Comparison of ENCODE assay signal across 8 mouse cellular contexts in genomic region chr13:49682233-49682846, GRCm38 (mm10). TPM values are rescaled to one million over a fixed set of nuclear protein-coding genes. Genes with fewer than 3 reads are reported as not detected.
A peak's percentile ranks its signal among the peaks of the same experiment; 100 is the strongest.
DNase-seq lines count a peak whose midpoint lies in the region; ATAC-seq and TF ChIP-seq lines count a peak whose summit lies in the region.

No protein-coding gene starts in this region.

- peak overlapping the region; percentile 86 for H3K9ac ChIP-seq in heart, embryonic 16.5 days (ENCODE audit: low read length)
- H3K9ac ChIP-seq in liver, embryonic 13.5 days, result peak overlapping the region; percentile 90

- H3K36me3 ChIP-seq in heart, embryonic 16.5 days (ENCODE audit: control insufficient read depth, insufficient read depth), result no peaks in the 10 kb centered on the region; the same call in 1 of the 2 replicates
- H3K36me3 ChIP-seq in liver, embryonic 13.5 days, result peaks cover 29% of the 10 kb centered on the region

- no peak for TF ChIP-seq POLR2A in cortical plate, adult 2 months (IDR thresholded peaks at IDR 0.05; ENCODE audit: extremely low read depth, insufficient read depth, low read length)

- peak overlapping the region; percentile 69 for H3K4me2 ChIP-seq in heart, embryonic 16.5 days (ENCODE audit: low read depth, low read length)
- H3K4me2 ChIP-seq in liver, embryonic 13.5 days, result peak overlapping the region; percentile 79

- H3K27ac ChIP-seq in left cerebral cortex, adult 2 months, result peak overlapping the region; percentile 72
- 0 out of 2 replicates have a peak overlapping the region, but pooled peaks have one; percentile 8 for H3K27ac ChIP-seq in cortical plate, adult 2 months (ENCODE audit: insufficient read depth, low read length)
- peak overlapping the region; percentile 76 for H3K27ac ChIP-seq in heart, embryonic 16.5 days (ENCODE audit: low read length)
- peak overlapping the region; percentile 89 for H3K27ac ChIP-seq in liver, embryonic 13.5 days

- ATAC-seq in heart, embryonic 16.5 days (replicated peaks; ENCODE audit: extremely low read depth, insufficient read depth, low FRiP score), result peak; percentile 42; the same call in 1 of the 2 replicates
- ATAC-seq in liver, embryonic 13.5 days (ENCODE audit: low read depth), result peak; percentile 44

- H3K4me1 ChIP-seq in cortical plate, adult 2 months (ENCODE audit: control insufficient read depth, insufficient read depth, low read length), result no peaks in the 10 kb centered on the region
- peaks cover 11% of the 10 kb centered on the region for H3K4me1 ChIP-seq in heart, embryonic 16.5 days (ENCODE audit: control insufficient read depth, insufficient read depth, low read length)
- peaks cover 32% of the 10 kb centered on the region for H3K4me1 ChIP-seq in liver, embryonic 13.5 days (replicated peaks)

- WGBS in heart, embryonic 16.5 days, result under 1% methylated on average over 20 of the region's 20 CpGs
- WGBS in liver, embryonic 13.5 days (ENCODE audit: insufficient replicate concordance), result under 1% methylated on average over 20 of the region's 20 CpGs

- no peaks in the 10 kb centered on the region for H3K27me3 ChIP-seq in heart, embryonic 16.5 days (ENCODE audit: control insufficient read depth, insufficient read depth, low read length)
- H3K27me3 ChIP-seq in liver, embryonic 13.5 days, result no peaks in the 10 kb centered on the region

- no peaks in the 10 kb centered on the region for H3K9me3 ChIP-seq in heart, embryonic 16.5 days (replicated peaks; ENCODE audit: control insufficient read depth, low read length)
- H3K9me3 ChIP-seq in liver, embryonic 13.5 days (replicated peaks), result no peaks in the 10 kb centered on the region

- no peak for TF ChIP-seq CTCF in left cerebral cortex, adult 2 months (IDR thresholded peaks at IDR 0.05)
- no peak for TF ChIP-seq CTCF in cortical plate, adult 2 months (IDR thresholded peaks at IDR 0.05; ENCODE audit: extremely low read depth, insufficient read depth, low read length)

- intact Hi-C loops in left cerebral cortex, adult 2 months (cut with DNase I), result no loop called here
- intact Hi-C loops in left cerebral cortex, postnatal 36 days (cut with DNase I), result no loop called here

- DNase-seq in left cerebral cortex, adult 2 months (ENCODE audit: extremely low spot score in 1 of 2, low spot score in 2 of 2), result no peak
- DNase-seq in left cerebral cortex, postnatal 36 days (ENCODE audit: low spot score in 2 of 2), result no peak
- DNase-seq in liver, embryonic 13.5 days, result no peak
- no peak for DNase-seq in right cerebral cortex, adult 2 months (ENCODE audit: low spot score in 2 of 2)
- no peak for DNase-seq in right cerebral cortex, postnatal 36 days (ENCODE audit: low spot score in 2 of 2)
- no peak for DNase-seq in layer of hippocampus, postnatal 36 days

- H3K4me3 ChIP-seq in left cerebral cortex, adult 2 months, result peak overlapping the region; percentile 82
- peak overlapping the region; percentile 71 for H3K4me3 ChIP-seq in cortical plate, adult 2 months (ENCODE audit: insufficient read depth, low read length)
- H3K4me3 ChIP-seq in heart, embryonic 16.5 days (ENCODE audit: low read length), result peak overlapping the region; percentile 86
- peak overlapping the region; percentile 84 for H3K4me3 ChIP-seq in liver, embryonic 13.5 days (replicated peaks)

RNA-seq across cellular contexts. Expression of gene Iars, which starts 0.4 kb away (rescaled TPM):
- total RNA-seq in left cerebral cortex, adult 2 months (2021), result 10 to 100 TPM; 66.9 to 71.7 TPM
- 10 to 100 TPM; 62.9 to 69.5 TPM for total RNA-seq in left cerebral cortex, postnatal 36 days (2021)
- 36.0 and 37.5 TPM in 2 replicates for polyA plus RNA-seq in cortical plate, adult 2 months (2012; rRNA removed)
- 49.1 and 52.6 TPM in 2 replicates for polyA plus RNA-seq in heart, embryonic 16.5 days (2015; fragmentation: Nextera tagmentation; extraction: Ambion mirVana)
- polyA plus RNA-seq in liver, embryonic 13.5 days (2015; fragmentation: Nextera tagmentation; extraction: Ambion mirVana), result 57.3 and 73.9 TPM in 2 replicates
- total RNA-seq in layer of hippocampus, postnatal 36 days (2021), result 10 to 100 TPM; 67.3 to 75.3 TPM

RNA-seq across cellular contexts. Expression of gene Nol8, which starts 29.5 kb away (rescaled TPM):
- 10 to 100 TPM; 27.0 to 28.1 TPM for total RNA-seq in left cerebral cortex, adult 2 months (2021)
- 10 to 100 TPM; 22.8 to 28.4 TPM for total RNA-seq in left cerebral cortex, postnatal 36 days (2021)
- 10.6 and 11.3 TPM in 2 replicates for polyA plus RNA-seq in cortical plate, adult 2 months (2012; rRNA removed)
- polyA plus RNA-seq in heart, embryonic 16.5 days (2015; fragmentation: Nextera tagmentation; extraction: Ambion mirVana), result 11.5 TPM in 2 replicates
- 13.9 and 15.5 TPM in 2 replicates for polyA plus RNA-seq in liver, embryonic 13.5 days (2015; fragmentation: Nextera tagmentation; extraction: Ambion mirVana)
- 10 to 100 TPM; 26.5 to 28.4 TPM for total RNA-seq in layer of hippocampus, postnatal 36 days (2021)

RNA-seq across cellular contexts. Expression of gene Cenpp, which starts 29.8 kb away (rescaled TPM):
- total RNA-seq in left cerebral cortex, adult 2 months (2021), result 1 to 10 TPM in 1 of 2 experiments, under 1 TPM in 1; 0.51 to 1.5 TPM
- total RNA-seq in left cerebral cortex, postnatal 36 days (2021), result 1 to 10 TPM; 1.2 TPM
- polyA plus RNA-seq in cortical plate, adult 2 months (2012; rRNA removed), result 0.92 and 1.1 TPM in 2 replicates
- polyA plus RNA-seq in heart, embryonic 16.5 days (2015; fragmentation: Nextera tagmentation; extraction: Ambion mirVana), result 25.5 and 28.1 TPM in 2 replicates
- 33.8 and 39.7 TPM in 2 replicates for polyA plus RNA-seq in liver, embryonic 13.5 days (2015; fragmentation: Nextera tagmentation; extraction: Ambion mirVana)
- total RNA-seq in layer of hippocampus, postnatal 36 days (2021), result 1 to 10 TPM; 1.8 to 2.0 TPM

Comparison
In these comparisons a context has a peak if more than half of its experiments do, and no peak if none do; other contexts are left out.
1. H3K27ac ChIP-seq: peak in every context shown above with its lines; median percentile 89 in liver, embryonic 13.5 days; 76 in heart, embryonic 16.5 days; 72 in left cerebral cortex, adult 2 months; 8 in cortical plate, adult 2 months.